Mouse (Mus musculus): ENCODE data around the gene Vps53. TPM values are rescaled to one million over a fixed set of nuclear protein-coding genes. Genes with fewer than 3 reads are reported as not detected.
A peak's percentile ranks its signal among the peaks of the same experiment; 100 is the strongest.

Vps53 gene
- polyA plus RNA-seq, 1 experiment from 2014 or later, result 39.7 TPM

- H3K9ac ChIP-seq, result peak overlapping the region; percentile 96
- H3K4me1 ChIP-seq, result no peaks in the 10 kb centered on the region
- no peaks in the 10 kb centered on the region for H3K9me3 ChIP-seq
- peak overlapping the region; percentile 86 for H3K27ac ChIP-seq
- peak overlapping the region; percentile 84 for H3K4me2 ChIP-seq
- WGBS, result under 1% methylated on average over 90 of the region's 90 CpGs
- H3K4me3 ChIP-seq (replicated peaks), result peak overlapping the region; percentile 96
- peak; percentile 98 for ATAC-seq (ENCODE audit: insufficient read depth, low FRiP score, low read depth)
- H3K27me3 ChIP-seq (replicated peaks), result no peaks in the 10 kb centered on the region
- H3K36me3 ChIP-seq, result peaks cover 16% of the 10 kb centered on the region; the same call in 1 of the 2 replicates
Observed at GRCm38 (mm10) chr11:76201761-76202674, 22.6 kb upstream of the Vps53 start.

- Histone ChIP-seq H3K4me3 (replicated peaks) (no peak overlapping the region; the same call in 1 of the 2 replicates), H3K27me3 (replicated peaks) (no peaks in the 10 kb centered on the region), H3K27ac (peak overlapping the region; percentile 87), H3K4me2 (peak overlapping the region; percentile 12; the same call in 1 of the 2 replicates), H3K9me3 (no peaks in the 10 kb centered on the region), H3K36me3 (no peaks in the 10 kb centered on the region), H3K4me1 (peaks cover 4% of the 10 kb centered on the region; the same call in 1 of the 2 replicates), H3K9ac (no peak overlapping the region)
- 35% methylated on average over 8 of the region's 8 CpGs for WGBS
- no peak for ATAC-seq (ENCODE audit: insufficient read depth, low FRiP score, low read depth)
Observed at GRCm38 (mm10) chr11:76196977-76197469, 17.6 kb upstream of the Vps53 start.

GRCm38 (mm10) chr11:76196275-76196976 is 17.0 kb upstream of the Vps53 start:
- ATAC-seq (ENCODE audit: insufficient read depth, low FRiP score, low read depth), result peak; percentile 90
- H3K4me2 ChIP-seq, result peak overlapping the region; percentile 12; the same call in 1 of the 2 replicates
- H3K9me3 ChIP-seq, result no peaks in the 10 kb centered on the region
- H3K4me1 ChIP-seq, result peaks cover 4% of the 10 kb centered on the region; the same call in 1 of the 2 replicates
- peak overlapping the region; percentile 87 for H3K27ac ChIP-seq
- no peaks in the 10 kb centered on the region for H3K27me3 ChIP-seq (replicated peaks)
- no peaks in the 10 kb centered on the region for H3K36me3 ChIP-seq
- no peak overlapping the region for H3K9ac ChIP-seq
- H3K4me3 ChIP-seq (replicated peaks), result no peak overlapping the region
- WGBS, result 49% methylated on average over 8 of the region's 8 CpGs

GRCm38 (mm10) chr11:76186908-76187307 is 7.5 kb upstream of the Vps53 start:
- no peak overlapping the region for H3K4me3 ChIP-seq (replicated peaks)
- no peaks in the 10 kb centered on the region for H3K27me3 ChIP-seq (replicated peaks)
- 77% methylated on average over 6 of the region's 6 CpGs for WGBS
- H3K4me2 ChIP-seq, result no peak overlapping the region
- H3K9me3 ChIP-seq, result no peaks in the 10 kb centered on the region
- no peak overlapping the region for H3K9ac ChIP-seq
- no peaks in the 10 kb centered on the region for H3K4me1 ChIP-seq
- ATAC-seq (ENCODE audit: insufficient read depth, low FRiP score, low read depth), result no peak
- H3K36me3 ChIP-seq, result no peaks in the 10 kb centered on the region
- no peak overlapping the region for H3K27ac ChIP-seq

GRCm38 (mm10) chr11:76183745-76184144 is 4.3 kb upstream of the Vps53 start:
- no peaks in the 10 kb centered on the region for H3K36me3 ChIP-seq
- no peaks in the 10 kb centered on the region for H3K9me3 ChIP-seq
- no peak overlapping the region for H3K4me3 ChIP-seq (replicated peaks)
- H3K27me3 ChIP-seq (replicated peaks), result no peaks in the 10 kb centered on the region
- no peak for ATAC-seq (ENCODE audit: insufficient read depth, low FRiP score, low read depth)
- WGBS, result 73% methylated on average over 4 of the region's 4 CpGs
- H3K9ac ChIP-seq, result no peak overlapping the region
- H3K27ac ChIP-seq, result no peak overlapping the region
- no peaks in the 10 kb centered on the region for H3K4me1 ChIP-seq
- H3K4me2 ChIP-seq, result no peak overlapping the region

- 15% methylated on average over 7 of the region's 7 CpGs for WGBS
- H3K4me2 ChIP-seq, result peak overlapping the region; percentile 90
Observed at GRCm38 (mm10) chr11:76180146-76180540, 696 bp upstream of the Vps53 start.

GRCm38 (mm10) chr11:76178726-76179494 is 537 bp downstream of the Vps53 start:
- Histone ChIP-seq H3K27ac (peak overlapping the region; percentile 72), H3K9me3 (no peaks in the 10 kb centered on the region), H3K36me3 (no peaks in the 10 kb centered on the region; the same call in 1 of the 2 replicates), H3K4me2 (peak overlapping the region; percentile 90), H3K4me1 (peaks cover 5% of the 10 kb centered on the region; the same call in 1 of the 2 replicates), H3K9ac (peak overlapping the region; percentile 47), H3K27me3 (replicated peaks) (no peaks in the 10 kb centered on the region), H3K4me3 (replicated peaks) (peak overlapping the region; percentile 87)
- ATAC-seq (ENCODE audit: insufficient read depth, low FRiP score, low read depth), result peak; percentile 80
- WGBS, result under 1% methylated on average over 28 of the region's 28 CpGs

More at GRCm38 (mm10) chr11:76180146-76180540, 696 bp upstream of the Vps53 start:
- Histone ChIP-seq H3K4me3 (replicated peaks) (peak overlapping the region; percentile 87), H3K4me1 (peaks cover 5% of the 10 kb centered on the region; the same call in 1 of the 2 replicates), H3K27ac (peak overlapping the region; percentile 72), H3K27me3 (replicated peaks) (no peaks in the 10 kb centered on the region), H3K9me3 (no peaks in the 10 kb centered on the region), H3K36me3 (no peaks in the 10 kb centered on the region), H3K9ac (peak overlapping the region; percentile 53; the same call in 1 of the 2 replicates)
- no peak for ATAC-seq (ENCODE audit: insufficient read depth, low FRiP score, low read depth)

GRCm38 (mm10) chr11:76170207-76170606 is 9.2 kb downstream of the Vps53 start:
- Histone ChIP-seq H3K9me3 (no peaks in the 10 kb centered on the region), H3K4me2 (no peak overlapping the region), H3K27me3 (replicated peaks) (no peaks in the 10 kb centered on the region), H3K9ac (no peak overlapping the region), H3K4me3 (replicated peaks) (no peak overlapping the region), H3K36me3 (no peaks in the 10 kb centered on the region; the same call in 1 of the 2 replicates), H3K4me1 (0 out of 2 replicates have a peak, but pooled peaks cover 2% of the 10 kb centered on the region), H3K27ac (no peak overlapping the region)
- WGBS, result 55% methylated on average over 5 of the region's 5 CpGs
- peak; percentile 65; the same call in 1 of the 2 replicates for ATAC-seq (ENCODE audit: insufficient read depth, low FRiP score, low read depth)

- WGBS, result 74% methylated on average over 3 of the region's 3 CpGs
- no peak overlapping the region for H3K4me2 ChIP-seq
- H3K27ac ChIP-seq, result no peak overlapping the region
- no peak for ATAC-seq (ENCODE audit: insufficient read depth, low FRiP score, low read depth)
- 0 out of 2 replicates have a peak, but pooled peaks cover 2% of the 10 kb centered on the region for H3K4me1 ChIP-seq
- H3K4me3 ChIP-seq (replicated peaks), result no peak overlapping the region
- H3K9me3 ChIP-seq, result no peaks in the 10 kb centered on the region
- H3K36me3 ChIP-seq, result no peaks in the 10 kb centered on the region
- no peak overlapping the region for H3K9ac ChIP-seq
- H3K27me3 ChIP-seq (replicated peaks), result no peaks in the 10 kb centered on the region
Observed at GRCm38 (mm10) chr11:76168976-76169375, 10.5 kb downstream of the Vps53 start.

GRCm38 (mm10) chr11:76167079-76167765 is 12.2 kb downstream of the Vps53 start:
- Histone ChIP-seq H3K9me3 (no peaks in the 10 kb centered on the region), H3K4me2 (no peak overlapping the region), H3K27ac (no peak overlapping the region), H3K27me3 (replicated peaks) (no peaks in the 10 kb centered on the region), H3K9ac (no peak overlapping the region), H3K4me3 (replicated peaks) (no peak overlapping the region), H3K36me3 (0 out of 2 replicates have a peak, but pooled peaks cover 3% of the 10 kb centered on the region), H3K4me1 (0 out of 2 replicates have a peak, but pooled peaks cover 2% of the 10 kb centered on the region)
- no peak for ATAC-seq (ENCODE audit: insufficient read depth, low FRiP score, low read depth)
- 17% methylated on average over 5 of the region's 5 CpGs for WGBS

All from stomach, embryonic 15.5 days (tissue).